Mouse (Mus musculus): ENCODE data around the gene Dctn2.

DNA sequence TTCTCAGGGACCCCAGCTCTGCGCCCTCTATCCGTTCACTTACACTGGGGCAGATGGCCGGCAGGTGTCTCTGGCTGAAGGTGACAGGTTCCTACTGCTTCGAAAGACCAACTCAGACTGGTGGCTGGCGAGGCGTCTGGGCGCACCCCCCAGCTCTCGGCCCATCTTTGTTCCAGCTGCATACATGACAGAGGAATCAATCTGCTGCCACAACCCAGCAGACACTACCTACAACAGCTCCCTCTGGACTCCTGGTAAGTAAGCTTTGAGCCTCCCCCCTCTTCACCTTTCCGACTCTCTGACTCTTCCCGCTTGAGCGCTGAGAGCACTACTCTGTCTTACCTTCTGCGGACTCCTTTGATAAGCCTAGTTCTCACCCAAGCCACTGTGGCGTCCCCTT, 56.0 kb downstream of the Dctn2 start:
- TF ChIP-seq POLR2A (IDR thresholded peaks at IDR 0.05; ENCODE audit: low read depth, low read length) (no peak), POLR2AphosphoS2 (IDR thresholded peaks at IDR 0.05; ENCODE audit: low read depth, low read length) (no peak), EP300 (IDR thresholded peaks at IDR 0.05; ENCODE audit: low read length) (no peak), CTCF (conservative IDR thresholded peaks at IDR 0.05 in 1 of 2, IDR thresholded peaks at IDR 0.05 in 1 of 2; ENCODE audit: low read depth in 2 of 2, low read length in 2 of 2) (no peak), MEF2A (IDR thresholded peaks at IDR 0.05; ENCODE audit: borderline replicate concordance, low read depth, low read length) (no peak)
